Mouse (Mus musculus) embryonic fibroblast, embryonic 13.5 days (primary cell): ENCODE results near the gene Bcat2.

Experiments
- CTCF ChIP-seq: IDR thresholded peaks from 2 replicates; pipeline ENCODE4 v1.5.1; 2011; ENCODE audit warnings: mild to moderate bottlenecking, control low read depth, low read length, moderate library complexity, borderline replicate concordance; ENCODE audit not compliant: insufficient read depth
- POLR2A ChIP-seq: IDR thresholded peaks from 2 replicates; pipeline ENCODE4 v1.6.1; 2011; ENCODE audit warnings: low read depth, mild to moderate bottlenecking, control low read depth, low read length, moderate library complexity

DNA sequence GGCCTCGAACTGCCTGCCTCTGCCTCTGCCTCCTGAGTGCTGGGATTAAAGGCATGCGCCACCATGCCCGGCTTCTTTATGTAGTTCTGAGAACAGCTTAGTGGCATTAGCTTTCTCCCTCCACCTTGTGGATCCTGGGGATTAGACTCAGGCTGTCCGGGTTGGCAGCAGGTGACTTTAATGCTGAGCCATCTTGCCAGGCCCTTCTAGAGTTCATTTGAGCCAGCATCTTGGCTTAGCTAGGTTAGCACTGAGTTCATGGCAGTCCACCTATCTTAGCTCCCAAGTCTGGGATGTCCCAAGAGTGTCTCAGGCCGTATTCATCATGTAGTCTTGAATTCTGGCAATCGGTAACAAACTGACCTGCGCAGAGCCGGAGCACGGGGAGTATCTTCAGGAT, 4.5 kb upstream of the Bcat2 start:
- TF ChIP-seq CTCF = no peak
- no peak for TF ChIP-seq POLR2A
